Mouse (Mus musculus) adrenal gland, adult (tissue): ENCODE measurements at regions not wholly inside any gene's neighbourhood (a gene's known extent, or its start where the extent isn't known, plus 50 kb on each side); places are given as distances from the start of the nearest gene placed in this dataset.

ENCODE experiments used
- DNase-seq, 2 experiments: peaks; one replicate each; pipeline ENCODE4 v3.0.0; 2022 to 2023; ENCODE audit warnings: low spot score in 1 of 2; ENCODE audit not compliant: inconsistent age in 2 of 2

DNA sequence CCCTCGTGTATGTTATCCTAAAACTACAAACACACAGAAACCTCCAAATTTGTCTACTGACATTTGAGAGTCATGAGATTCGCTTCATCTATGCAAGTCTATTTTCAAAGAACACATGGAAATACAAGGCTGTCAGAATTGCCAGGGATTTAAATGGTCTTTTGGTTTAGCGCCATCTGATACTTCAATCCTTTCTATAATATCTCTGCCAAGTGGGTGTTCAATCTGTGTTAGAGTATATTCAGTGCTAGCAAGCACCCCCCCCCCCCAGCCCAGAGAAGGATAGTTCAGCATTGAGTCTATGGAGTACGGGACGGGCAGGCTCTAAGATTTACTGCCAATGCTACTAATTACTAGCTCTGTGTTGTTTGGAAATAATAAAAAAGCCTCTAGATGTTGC, 55.5 kb upstream of the Arid5b start:
- DNase-seq: no peak
